In genomic region chr19:28366766-28367165, GRCm38 (mm10) we compare ENCODE assay signal across 22 mouse cellular contexts.
DNase-seq lines count a peak whose midpoint lies in the region; ATAC-seq and TF ChIP-seq lines count a peak whose summit lies in the region.
"Had no signal": no experiment of that assay in that cellular context is flagged by ENCODE, and none has a peak within 500 bp of the region (broad histone marks: within the 10 kb centered on the region; RNA-seq: fewer than 3 reads in every experiment).

No protein-coding gene starts in this region.

- H3K4me2 ChIP-seq in kidney, embryonic 14.5 days (replicated peaks; ENCODE audit: low read depth, low read length): no peak overlapping the region
- H3K4me2 ChIP-seq: embryonic facial prominence, embryonic 12.5 days; forebrain, embryonic 13.5 days; forebrain, embryonic 15.5 days had no signal

- no peaks in the 10 kb centered on the region for H3K9me3 ChIP-seq in kidney, embryonic 14.5 days (ENCODE audit: control insufficient read depth, low read length)
- H3K9me3 ChIP-seq: embryonic facial prominence, embryonic 10.5 days; embryonic facial prominence, embryonic 12.5 days; forebrain, embryonic 13.5 days; forebrain, embryonic 15.5 days had no signal

- TF ChIP-seq CTCF in kidney, adult 2 months (conservative IDR thresholded peaks at IDR 0.05; ENCODE audit: insufficient read depth, insufficient read length, low read depth, low read length): no peak

- no peak for TF ChIP-seq POLR2A in kidney, adult 2 months (IDR thresholded peaks at IDR 0.05; ENCODE audit: low read depth, low read length)

- DNase-seq in kidney, adult 2 months: peak; percentile 82
- DNase-seq in kidney, postnatal 14 days: no peak
- peak; percentile 82 for DNase-seq in kidney, adult 9 months
- no peak for DNase-seq in kidney, postnatal 10 days
- peak; percentile 47 to 66 for DNase-seq in kidney, postnatal 36 days
- DNase-seq in Muller cell, postnatal 12 days (ENCODE audit: inconsistent ontology term): peak; percentile 80
- DNase-seq: adrenal gland, adult 8-10 months; adrenal gland, postnatal 14 days; adrenal gland, postnatal 36 days; cerebellum, adult 11-12 months; cerebellum, adult 2 months; cerebellum, adult 9-10 months; cerebellum, postnatal 10 days; cerebellum, postnatal 25 days had no signal

- ATAC-seq in kidney, embryonic 14.5 days (ENCODE audit: low FRiP score, low TSS enrichment): no peak
- ATAC-seq in megakaryocyte progenitor cell, adult 5-6 weeks (replicated peaks; ENCODE audit: poor library complexity): no peak
- ATAC-seq: activated CD4-positive, CD25-positive, alpha-beta regulatory T cell, adult 4 months; Patski had no signal

- no peak overlapping the region for H3K9ac ChIP-seq in kidney, embryonic 14.5 days (ENCODE audit: low read depth, low read length)
- H3K9ac ChIP-seq: embryonic facial prominence, embryonic 12.5 days; forebrain, embryonic 13.5 days; forebrain, embryonic 15.5 days had no signal

- H3K36me3 ChIP-seq in kidney, adult 2 months (ENCODE audit: control insufficient read depth, insufficient read depth, low read length): no peaks in the 10 kb centered on the region
- H3K36me3 ChIP-seq in kidney, embryonic 14.5 days (ENCODE audit: control insufficient read depth, insufficient read depth, low read length): no peaks in the 10 kb centered on the region
- H3K36me3 ChIP-seq: embryonic facial prominence, embryonic 10.5 days; embryonic facial prominence, embryonic 12.5 days; forebrain, embryonic 15.5 days had no signal

- no peaks in the 10 kb centered on the region for H3K27me3 ChIP-seq in kidney, adult 2 months (replicated peaks; ENCODE audit: control insufficient read depth, insufficient read depth, low read length)
- H3K27me3 ChIP-seq in kidney, embryonic 14.5 days (ENCODE audit: control insufficient read depth, insufficient read depth, low read length): no peaks in the 10 kb centered on the region
- H3K27me3 ChIP-seq: embryonic facial prominence, embryonic 12.5 days; forebrain, embryonic 15.5 days; Patski had no signal

- H3K27ac ChIP-seq in kidney, adult 2 months (ENCODE audit: insufficient read depth, low read depth, low read length): peak overlapping the region; percentile 31; the same call in 1 of the 2 replicates
- no peak overlapping the region for H3K27ac ChIP-seq in kidney, embryonic 14.5 days (ENCODE audit: low read depth, low read length)
- H3K27ac ChIP-seq: embryonic facial prominence, embryonic 10.5 days; embryonic facial prominence, embryonic 12.5 days; forebrain, embryonic 13.5 days; forebrain, embryonic 15.5 days had no signal

- H3K4me1 ChIP-seq in kidney, adult 2 months (ENCODE audit: control insufficient read depth, insufficient read depth, low read length): peaks cover 9% of the 10 kb centered on the region
- H3K4me1 ChIP-seq in kidney, embryonic 14.5 days (ENCODE audit: control insufficient read depth, insufficient read depth, low read length): no peaks in the 10 kb centered on the region
- H3K4me1 ChIP-seq: embryonic facial prominence, embryonic 12.5 days had no signal

- no peak overlapping the region for H3K4me3 ChIP-seq in kidney, adult 2 months (ENCODE audit: insufficient read depth, low read depth, low read length)
- no peak overlapping the region for H3K4me3 ChIP-seq in kidney, embryonic 14.5 days (ENCODE audit: low read length)
- H3K4me3 ChIP-seq: embryonic facial prominence, embryonic 10.5 days; embryonic facial prominence, embryonic 12.5 days; forebrain, embryonic 13.5 days; forebrain, embryonic 15.5 days had no signal

- 56% methylated on average over 1 of the region's 1 CpGs for WGBS in kidney, adult 2 months
- WGBS in kidney, embryonic 14.5 days: 97% methylated on average over 1 of the region's 1 CpGs

Comparison
In these comparisons a context has a peak if more than half of its experiments do, and no peak if none do; other contexts are left out.
1. DNase-seq: peak in kidney, adult 2 months (single experiment), kidney, adult 9 months (single experiment), kidney, postnatal 36 days (2 of 2) and Muller cell, postnatal 12 days (single experiment); none in kidney, postnatal 14 days (single experiment) and kidney, postnatal 10 days (single experiment).